Mouse (Mus musculus) limb, embryonic 11.5 days (tissue): ENCODE results near the gene 2700049A03Rik. TPM values are rescaled to one million over a fixed set of nuclear protein-coding genes. Genes with fewer than 3 reads are reported as not detected.

Experiments used
- ATAC-seq: fragments of 200-750 bp; cut with Nextera tagmentation; 2 replicates; pipeline ENCODE4 v1.8.0; 2017; ENCODE audit warnings: low read depth; ENCODE audit not compliant: insufficient number of reproducible peaks, low FRiP score, low TSS enrichment
- DNase-seq: peaks from one replicate; pipeline ENCODE4 v3.0.0-alpha.2; 2015; ENCODE audit warnings: low spot score
- H3K27ac ChIP-seq: fragments of 300-500 bp; sonication (generic); replicated peaks from 2 replicates; pipeline ENCODE4 v1.5.1; 2014; ENCODE audit warnings: low read depth, mild to moderate bottlenecking, low read length
- H3K27me3 ChIP-seq: fragments of 300-500 bp; sonication (generic); 2 replicates; pipeline ENCODE4 v1.6.1; 2014; ENCODE audit warnings: mild to moderate bottlenecking, low read length, mixed read lengths; ENCODE audit not compliant: control insufficient read depth, insufficient read depth
- H3K36me3 ChIP-seq: fragments of 300-500 bp; sonication (generic); 2 replicates; pipeline ENCODE4 v1.6.1; 2014; ENCODE audit warnings: mild to moderate bottlenecking, low read length, moderate library complexity, mixed read lengths; ENCODE audit not compliant: control insufficient read depth, insufficient read depth
- H3K4me1 ChIP-seq: fragments of 300-500 bp; sonication (generic); 2 replicates; pipeline ENCODE4 v1.6.1; 2014; ENCODE audit warnings: low read length, mixed read lengths; ENCODE audit not compliant: control insufficient read depth, insufficient read depth
- H3K4me2 ChIP-seq: fragments of 300-500 bp; sonication (generic); 2 replicates; pipeline ENCODE4 v1.6.1; 2014; ENCODE audit warnings: low read depth, mild to moderate bottlenecking, moderate library complexity; ENCODE audit not compliant: severe bottlenecking
- H3K4me3 ChIP-seq: fragments of 300-500 bp; sonication (generic); 2 replicates; pipeline ENCODE4 v1.5.1; 2014; ENCODE audit warnings: low read depth, low read length
- H3K9ac ChIP-seq: fragments of 300-500 bp; sonication (generic); 2 replicates; pipeline ENCODE4 v1.6.1; 2014; ENCODE audit warnings: mild to moderate bottlenecking, low read length
- H3K9me3 ChIP-seq: fragments of 300-500 bp; sonication (generic); 2 replicates; pipeline ENCODE4 v1.6.1; 2016; ENCODE audit warnings: low read length; ENCODE audit not compliant: control insufficient read depth
- WGBS: fragments of 180-500 bp; shearing (Covaris S2); extraction: QIAGEN DNeasy Blood & Tissue Kit; methylation state at CpG from one replicate; pipeline ENCODE4 v1.1.7; 2014; 5-methylcytosine and 5-hydroxymethylcytosine counted together
- polyA plus RNA-seq: library from polyadenylated mRNA; unstranded; fragments of >200 nt; fragmentation: Nextera tagmentation; extraction: Ambion mirVana; gene quantifications from 2 replicates; pipeline ENCODE4 v1.2.1, GENCODE M21; 2014

Gene 2700049A03Rik
- polyA plus RNA-seq, 1 experiment from 2014 or later, result 23.5 TPM

- H3K4me1 ChIP-seq, result no peaks in the 10 kb centered on the region
- 86% methylated on average over 12 of the region's 12 CpGs for WGBS
- H3K27me3 ChIP-seq, result no peaks in the 10 kb centered on the region
- ATAC-seq (no peak), DNase-seq (no peak)
- no peak overlapping the region for H3K4me2 ChIP-seq
- no peak overlapping the region for H3K27ac ChIP-seq
- no peak overlapping the region for H3K9ac ChIP-seq
- no peaks in the 10 kb centered on the region for H3K9me3 ChIP-seq
- no peaks in the 10 kb centered on the region for H3K36me3 ChIP-seq
- H3K4me3 ChIP-seq, result no peak overlapping the region
Measured at GRCm38 (mm10) chr12:71281201-71281768, 144.6 kb downstream of the 2700049A03Rik start.

GRCm38 (mm10) chr12:71285399-71285798 is 148.8 kb downstream of the 2700049A03Rik start:
- no peak overlapping the region for H3K9ac ChIP-seq
- H3K4me2 ChIP-seq, result no peak overlapping the region
- H3K27ac ChIP-seq, result no peak overlapping the region
- DNase-seq (no peak), ATAC-seq (no peak)
- H3K4me3 ChIP-seq, result no peak overlapping the region
- H3K4me1 ChIP-seq, result 0 out of 2 replicates have a peak, but pooled peaks cover 2% of the 10 kb centered on the region
- H3K9me3 ChIP-seq, result no peaks in the 10 kb centered on the region
- H3K36me3 ChIP-seq, result no peaks in the 10 kb centered on the region
- no peaks in the 10 kb centered on the region for H3K27me3 ChIP-seq

GRCm38 (mm10) chr12:71290460-71290859 is 153.8 kb downstream of the 2700049A03Rik start:
- no peaks in the 10 kb centered on the region for H3K9me3 ChIP-seq
- no peaks in the 10 kb centered on the region for H3K36me3 ChIP-seq
- no peak for DNase-seq
- H3K4me3 ChIP-seq, result no peak overlapping the region
- no peak for ATAC-seq
- WGBS, result 75% methylated on average over 2 of the region's 2 CpGs
- H3K4me1 ChIP-seq, result 0 out of 2 replicates have a peak, but pooled peaks cover 4% of the 10 kb centered on the region
- no peak overlapping the region for H3K4me2 ChIP-seq
- no peak overlapping the region for H3K9ac ChIP-seq
- no peaks in the 10 kb centered on the region for H3K27me3 ChIP-seq
- no peak overlapping the region for H3K27ac ChIP-seq

Other genes with a start within 250 kb of the 2700049A03Rik start
- 266 and 287 TPM in 2 replicates for gene Actr10, start 199.0 kb upstream of the 2700049A03Rik start, polyA plus RNA-seq
- gene Psma3, start 162.2 kb upstream of the 2700049A03Rik start, polyA plus RNA-seq, result 628 and 652 TPM in 2 replicates
- gene Arid4a, start 120.9 kb upstream of the 2700049A03Rik start, polyA plus RNA-seq, result 37.4 and 39.4 TPM in 2 replicates
- gene Tomm20l, start 25.4 kb upstream of the 2700049A03Rik start, polyA plus RNA-seq, result 0.29 TPM in 1 of 2 replicates, not detected in the other
- 72.7 and 75.1 TPM in 2 replicates for gene Timm9, start 164 bp upstream of the 2700049A03Rik start, polyA plus RNA-seq
- gene Dact1, start 173.0 kb downstream of the 2700049A03Rik start, polyA plus RNA-seq, result 17.6 and 21.5 TPM in 2 replicates